Mouse (Mus musculus): ENCODE data around the gene Slc30a7. TPM values are rescaled to one million over a fixed set of nuclear protein-coding genes. Genes with fewer than 3 reads are reported as not detected.

The Slc30a7 gene
- total and polyA plus RNA-seq, 3 experiments, result 8.1 to 19.1 TPM; not detected in 1

- Histone ChIP-seq H3K27me3 (ENCODE audit: control insufficient read depth in 1 of 2, insufficient read depth in 2 of 2, low read length in 2 of 2) (no peaks in the 10 kb centered on the region), H3K9ac (ENCODE audit: control insufficient read depth, low read depth, low read length, poor library complexity, severe bottlenecking) (no peak overlapping the region), H3K27ac (ENCODE audit: control insufficient read depth, low read depth, low read length) (no peak overlapping the region), H3K4me1 (ENCODE audit: control insufficient read depth in 1 of 2, insufficient read depth in 2 of 2, low read length in 2 of 2) (no peaks in the 10 kb centered on the region), H3K4me3 (ENCODE audit: control insufficient read depth in 1 of 2, insufficient read depth in 1 of 2, low read depth in 2 of 2, low read length in 2 of 2) (no peak overlapping the region), H3K79me2 (ENCODE audit: control insufficient read depth, insufficient read depth, low read length, poor library complexity) (no peaks in the 10 kb centered on the region), H3K36me3 (ENCODE audit: control insufficient read depth in 1 of 2, insufficient read depth in 2 of 2, low read length in 2 of 2) (no peaks in the 10 kb centered on the region), H3K9me3 (replicated peaks; ENCODE audit: insufficient read depth, low read length) (no peaks in the 10 kb centered on the region)
- DNase-seq (ENCODE audit: low read depth, low spot score), result no peak
- TF ChIP-seq MYB (IDR thresholded peaks at IDR 0.05; ENCODE audit: low read depth, low read length), result no peak
- TF ChIP-seq ZC3H11A (IDR thresholded peaks at IDR 0.05; ENCODE audit: low read depth, low read length), result no peak
- no peak for TF ChIP-seq GATA1 (IDR thresholded peaks at IDR 0.05; ENCODE audit: low read depth, low read length)
- no peak for TF ChIP-seq ZMIZ1 (IDR thresholded peaks at IDR 0.05; ENCODE audit: low read depth, low read length)
- TF ChIP-seq MAZ (IDR thresholded peaks at IDR 0.05; ENCODE audit: low read depth, low read length), result no peak
- no peak for TF ChIP-seq SIN3A (IDR thresholded peaks at IDR 0.05; ENCODE audit: low read length)
- TF ChIP-seq TCF12 (IDR thresholded peaks at IDR 0.05; ENCODE audit: low read depth, low read length), result no peak
- no peak for TF ChIP-seq POLR2A (IDR thresholded peaks at IDR 0.05; ENCODE audit: control insufficient read depth in 1 of 2, insufficient read depth in 1 of 2, low read depth in 1 of 2, low read length in 2 of 2, poor library complexity in 1 of 2)
- no peak for TF ChIP-seq NRF1 (IDR thresholded peaks at IDR 0.05; ENCODE audit: insufficient read depth, low read depth, low read length, poor library complexity, severe bottlenecking)
- no peak for TF ChIP-seq MYC (IDR thresholded peaks at IDR 0.05; ENCODE audit: low read depth, low read length)
- TF ChIP-seq EP300 (IDR thresholded peaks at IDR 0.05; ENCODE audit: low read depth in 1 of 2, low read length in 2 of 2), result no peak
Observed at GRCm38 (mm10) chr3:116025701-116026100, 18.5 kb upstream of the Slc30a7 start.

GRCm38 (mm10) chr3:116024669-116025068, 17.5 kb upstream of the Slc30a7 start:
- no peaks in the 10 kb centered on the region for H3K27me3 ChIP-seq (ENCODE audit: control insufficient read depth in 1 of 2, insufficient read depth in 2 of 2, low read length in 2 of 2)
- no peak overlapping the region for H3K9ac ChIP-seq (ENCODE audit: control insufficient read depth, low read depth, low read length, poor library complexity, severe bottlenecking)
- H3K27ac ChIP-seq (ENCODE audit: control insufficient read depth, low read depth, low read length), result no peak overlapping the region
- no peaks in the 10 kb centered on the region for H3K9me3 ChIP-seq (replicated peaks; ENCODE audit: insufficient read depth, low read length)
- DNase-seq (ENCODE audit: low read depth, low spot score), result no peak
- H3K36me3 ChIP-seq (ENCODE audit: control insufficient read depth in 1 of 2, insufficient read depth in 2 of 2, low read length in 2 of 2), result no peaks in the 10 kb centered on the region
- no peak for TF ChIP-seq MXI1 (IDR thresholded peaks at IDR 0.05; ENCODE audit: low read depth, low read length)
- TF ChIP-seq KAT2A (conservative IDR thresholded peaks at IDR 0.05; ENCODE audit: low read depth, low read length), result no peak
- TF ChIP-seq SIN3A (IDR thresholded peaks at IDR 0.05; ENCODE audit: low read length), result no peak
- TF ChIP-seq ZMIZ1 (IDR thresholded peaks at IDR 0.05; ENCODE audit: low read depth, low read length), result no peak
- no peak for TF ChIP-seq USF1 (IDR thresholded peaks at IDR 0.05; ENCODE audit: low read depth, low read length)
- TF ChIP-seq ZNF384 (IDR thresholded peaks at IDR 0.05; ENCODE audit: low read depth, low read length), result no peak
- no peak for TF ChIP-seq RCOR1 (IDR thresholded peaks at IDR 0.05; ENCODE audit: low read depth, low read length)
- no peak for TF ChIP-seq EP300 (IDR thresholded peaks at IDR 0.05; ENCODE audit: low read depth in 1 of 2, low read length in 2 of 2)
- no peak for TF ChIP-seq SMC3 (IDR thresholded peaks at IDR 0.05; ENCODE audit: low read depth, low read length)
- no peak for TF ChIP-seq E2F4 (IDR thresholded peaks at IDR 0.05; ENCODE audit: borderline replicate concordance, low read depth, low read length)
- TF ChIP-seq NELFE (IDR thresholded peaks at IDR 0.05; ENCODE audit: low read depth, low read length), result no peak
- TF ChIP-seq JUND (IDR thresholded peaks at IDR 0.05; ENCODE audit: low read depth, low read length), result no peak
- no peak for TF ChIP-seq ELF1 (IDR thresholded peaks at IDR 0.05; ENCODE audit: low read depth, low read length)
- no peak for TF ChIP-seq UBTF (IDR thresholded peaks at IDR 0.05; ENCODE audit: borderline replicate concordance, insufficient read depth, low read depth, low read length)
- TF ChIP-seq HCFC1 (IDR thresholded peaks at IDR 0.05; ENCODE audit: low read depth, low read length), result no peak
- no peaks in the 10 kb centered on the region for H3K79me2 ChIP-seq (ENCODE audit: control insufficient read depth, insufficient read depth, low read length, poor library complexity)
- no peak overlapping the region for H3K4me3 ChIP-seq (ENCODE audit: control insufficient read depth in 1 of 2, insufficient read depth in 1 of 2, low read depth in 2 of 2, low read length in 2 of 2)
- no peaks in the 10 kb centered on the region for H3K4me1 ChIP-seq (ENCODE audit: control insufficient read depth in 1 of 2, insufficient read depth in 2 of 2, low read length in 2 of 2)

Measured in MEL (cell line).